In genomic region chr11:30025835-30026472, GRCm38 (mm10) we compare ENCODE assay signal across 8 mouse cellular contexts. TPM values are rescaled to one million over a fixed set of nuclear protein-coding genes. Genes with fewer than 3 reads are reported as not detected.
DNase-seq lines count a peak whose midpoint lies in the region; ATAC-seq lines count a peak whose summit lies in the region.

Eml6 (minus strand) TSS chr11:30026033.

- H3K4me3 ChIP-seq in forebrain, embryonic 12.5 days (replicated peaks), result peak within 1 kb of the TSS; percentile 59
- peak within 1 kb of the TSS; percentile 71 for H3K4me3 ChIP-seq in heart, embryonic 16.5 days (ENCODE audit: low read length)
- peak within 1 kb of the TSS; percentile 59 for H3K4me3 ChIP-seq in liver, embryonic 13.5 days (replicated peaks)
- H3K4me3 ChIP-seq in stomach, embryonic 15.5 days (replicated peaks), result peak within 1 kb of the TSS; percentile 65

- DNase-seq in c-Kit-positive CD71-negative TER-119-negative erythroid progenitor cells, embryonic 14.5 days (ENCODE audit: low read depth), result peak; percentile 81
- DNase-seq in kidney, postnatal 25 days, result peak; percentile 95 to 98
- peak; percentile 68 for DNase-seq in liver, embryonic 13.5 days
- peak; percentile 16 to 25 for DNase-seq in natural killer cell, adult 2 months (ENCODE audit: low spot score in 2 of 2)

- peak within 1 kb of the TSS; percentile 97 for H3K4me2 ChIP-seq in forebrain, embryonic 12.5 days
- H3K4me2 ChIP-seq in heart, embryonic 16.5 days (ENCODE audit: low read depth, low read length), result peak within 1 kb of the TSS; percentile 99
- H3K4me2 ChIP-seq in liver, embryonic 13.5 days, result peak within 1 kb of the TSS; percentile 75
- peak within 1 kb of the TSS; percentile 95 for H3K4me2 ChIP-seq in stomach, embryonic 15.5 days

- H3K9me3 ChIP-seq in forebrain, embryonic 12.5 days, result no peaks in the 10 kb centered on the region
- H3K9me3 ChIP-seq in heart, embryonic 16.5 days (replicated peaks; ENCODE audit: control insufficient read depth, low read length), result no peaks in the 10 kb centered on the region
- no peaks in the 10 kb centered on the region for H3K9me3 ChIP-seq in liver, embryonic 13.5 days (replicated peaks)
- H3K9me3 ChIP-seq in stomach, embryonic 15.5 days, result no peaks in the 10 kb centered on the region

- no peaks in the 10 kb centered on the region for H3K36me3 ChIP-seq in forebrain, embryonic 12.5 days (replicated peaks)
- no peaks in the 10 kb centered on the region for H3K36me3 ChIP-seq in heart, embryonic 16.5 days (ENCODE audit: control insufficient read depth, insufficient read depth)
- H3K36me3 ChIP-seq in liver, embryonic 13.5 days, result no peaks in the 10 kb centered on the region
- H3K36me3 ChIP-seq in stomach, embryonic 15.5 days, result no peaks in the 10 kb centered on the region

- ATAC-seq in CD4-positive, CD25-positive, alpha-beta regulatory T cell, adult 4 months, result peak; percentile 98
- ATAC-seq in forebrain, embryonic 12.5 days (ENCODE audit: low FRiP score), result peak; percentile 97
- peak; percentile 99 for ATAC-seq in heart, embryonic 16.5 days (replicated peaks; ENCODE audit: extremely low read depth, insufficient read depth, low FRiP score)
- peak; percentile 97 for ATAC-seq in liver, embryonic 13.5 days (ENCODE audit: low read depth)
- ATAC-seq in stomach, embryonic 15.5 days (ENCODE audit: insufficient read depth, low FRiP score, low read depth), result peak; percentile 99

- H3K27me3 ChIP-seq in forebrain, embryonic 12.5 days, result peaks cover 24% of the 10 kb centered on the region
- peaks cover 9% of the 10 kb centered on the region for H3K27me3 ChIP-seq in heart, embryonic 16.5 days (ENCODE audit: control insufficient read depth, insufficient read depth, low read length)
- H3K27me3 ChIP-seq in liver, embryonic 13.5 days, result peaks cover 54% of the 10 kb centered on the region
- peaks cover 17% of the 10 kb centered on the region for H3K27me3 ChIP-seq in stomach, embryonic 15.5 days (replicated peaks)

- peak within 1 kb of the TSS; percentile 72 for H3K9ac ChIP-seq in forebrain, embryonic 12.5 days
- peak within 1 kb of the TSS; percentile 86 for H3K9ac ChIP-seq in heart, embryonic 16.5 days (ENCODE audit: low read length)
- peak within 1 kb of the TSS; percentile 31 for H3K9ac ChIP-seq in liver, embryonic 13.5 days
- H3K9ac ChIP-seq in stomach, embryonic 15.5 days, result peak within 1 kb of the TSS; percentile 16

- H3K4me1 ChIP-seq in forebrain, embryonic 12.5 days, result peaks cover 4% of the 10 kb centered on the region
- 0 out of 2 replicates have a peak, but pooled peaks cover 2% of the 10 kb centered on the region for H3K4me1 ChIP-seq in heart, embryonic 16.5 days (ENCODE audit: control insufficient read depth, insufficient read depth, low read length)
- peaks cover 8% of the 10 kb centered on the region for H3K4me1 ChIP-seq in liver, embryonic 13.5 days (replicated peaks)
- no peaks in the 10 kb centered on the region for H3K4me1 ChIP-seq in stomach, embryonic 15.5 days

- WGBS in forebrain, embryonic 12.5 days, result under 1% methylated on average over 39 of the region's 39 CpGs
- WGBS in heart, embryonic 16.5 days, result under 1% methylated on average over 39 of the region's 39 CpGs
- under 1% methylated on average over 39 of the region's 39 CpGs for WGBS in liver, embryonic 13.5 days (ENCODE audit: insufficient replicate concordance)
- under 1% methylated on average over 39 of the region's 39 CpGs for WGBS in stomach, embryonic 15.5 days

- H3K27ac ChIP-seq in forebrain, embryonic 12.5 days, result peak within 1 kb of the TSS; percentile 71
- peak within 1 kb of the TSS; percentile 78 for H3K27ac ChIP-seq in heart, embryonic 16.5 days (ENCODE audit: low read length)
- H3K27ac ChIP-seq in liver, embryonic 13.5 days, result no peak within 1 kb of the TSS
- peak within 1 kb of the TSS; percentile 46; the same call in 1 of the 2 replicates for H3K27ac ChIP-seq in stomach, embryonic 15.5 days

RNA-seq across cellular contexts. Expression of gene Eml6, which starts in this region (rescaled TPM):
- polyA plus RNA-seq in CD4-positive, CD25-positive, alpha-beta regulatory T cell, adult 4 months (2017; shearing (Covaris generic)), result 1 to 10 TPM in 1 of 2 experiments, under 1 TPM in 1; 0.36 to 1.2 TPM
- 1.4 and 2.0 TPM in 2 replicates for polyA plus RNA-seq in forebrain, embryonic 12.5 days (2016; fragmentation: Nextera tagmentation; extraction: Ambion mirVana)
- polyA plus RNA-seq in heart, embryonic 16.5 days (2015; fragmentation: Nextera tagmentation; extraction: Ambion mirVana), result 0.54 and 0.88 TPM in 2 replicates
- 0.17 and 0.23 TPM in 2 replicates for polyA plus RNA-seq in liver, embryonic 13.5 days (2015; fragmentation: Nextera tagmentation; extraction: Ambion mirVana)
- 0.65 and 0.66 TPM in 2 replicates for polyA plus RNA-seq in stomach, embryonic 15.5 days (2015; fragmentation: Nextera tagmentation; extraction: Ambion mirVana)

Comparison
In these comparisons a context has a peak if more than half of its experiments do, and no peak if none do; other contexts are left out.
1. Peak in ATAC-seq, H3K4me3 ChIP-seq, H3K27ac ChIP-seq, H3K9ac ChIP-seq and H3K4me2 ChIP-seq in heart, embryonic 16.5 days; RNA of the gene not detected or under 1 TPM.
2. Peak in DNase-seq, ATAC-seq, H3K4me3 ChIP-seq, H3K9ac ChIP-seq and H3K4me2 ChIP-seq in liver, embryonic 13.5 days; RNA of the gene not detected or under 1 TPM.
3. Peak in ATAC-seq, H3K4me3 ChIP-seq, H3K27ac ChIP-seq, H3K9ac ChIP-seq and H3K4me2 ChIP-seq in stomach, embryonic 15.5 days; RNA of the gene not detected or under 1 TPM.
4. DNase-seq: peak in every context shown above with its lines; median percentile 96 in kidney, postnatal 25 days; 81 in c-Kit-positive CD71-negative TER-119-negative erythroid progenitor cells, embryonic 14.5 days; 68 in liver, embryonic 13.5 days; 20 in natural killer cell, adult 2 months.
5. H3K9ac ChIP-seq: peak in every context shown above with its lines; median percentile 86 in heart, embryonic 16.5 days; 72 in forebrain, embryonic 12.5 days; 31 in liver, embryonic 13.5 days; 16 in stomach, embryonic 15.5 days.